Mouse (Mus musculus) lung, postnatal 0 days (tissue): ENCODE results near the gene Fscn1.

Experiments used
- CTCF ChIP-seq: IDR thresholded peaks from 2 replicates; pipeline ENCODE4 v1.5.1; 2016; ENCODE audit warnings: antibody characterized with exemption, mild to moderate bottlenecking
- EP300 ChIP-seq: IDR thresholded peaks from 2 replicates; pipeline ENCODE4 v1.6.1; 2016; ENCODE audit warnings: antibody characterized with exemption, mild to moderate bottlenecking, control low read depth

DNA sequence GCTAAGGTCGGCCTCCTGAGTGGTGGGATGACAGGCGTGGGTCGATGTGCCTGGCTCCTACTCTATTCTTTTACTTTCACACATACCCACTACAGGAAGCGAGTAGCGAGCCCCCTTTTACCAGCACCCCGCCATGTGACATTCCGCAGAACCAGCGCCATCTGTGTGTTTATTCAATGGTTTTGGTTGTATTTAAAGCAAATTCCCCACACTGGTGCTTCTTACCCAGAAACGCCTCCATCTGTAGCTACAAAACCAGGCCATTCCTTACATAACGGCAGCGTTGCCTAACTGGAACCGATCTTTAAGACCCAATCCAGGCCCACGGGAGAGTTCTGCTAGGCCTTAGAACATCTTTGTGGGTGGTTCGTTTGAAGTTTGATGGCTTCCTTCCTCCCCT, 8.3 kb downstream of the Fscn1 start:
- no peak for TF ChIP-seq CTCF
- TF ChIP-seq EP300: no peak
